Mouse (Mus musculus) limb, embryonic 15.5 days (tissue): Measurements from ENCODE around the gene Gm10340. TPM values are rescaled to one million over a fixed set of nuclear protein-coding genes. Genes with fewer than 3 reads are reported as not detected.
"Not testable (repeated sequence)": the region's sequence is repeated elsewhere in the genome, so short reads cannot be mapped to it uniquely, and the experiment has no call there.

Experiments used
- ATAC-seq: fragments of 200-750 bp; cut with Nextera tagmentation; 2 replicates; pipeline ENCODE4 v1.8.0; 2017; ENCODE audit warnings: low read depth, moderate TSS enrichment; ENCODE audit not compliant: insufficient number of reproducible peaks, low FRiP score, low TSS enrichment
- H3K27ac ChIP-seq: fragments of 300-500 bp; sonication (generic); 2 replicates; pipeline ENCODE4 v1.5.1; 2015; ENCODE audit warnings: moderate library complexity, mild to moderate bottlenecking, inconsistent platforms
- H3K27me3 ChIP-seq: fragments of 300-500 bp; sonication (generic); 2 replicates; pipeline ENCODE4 v1.6.1; 2015; ENCODE audit warnings: inconsistent platforms
- H3K36me3 ChIP-seq: fragments of 300-500 bp; sonication (generic); 2 replicates; pipeline ENCODE4 v1.6.1; 2015; ENCODE audit warnings: inconsistent platforms
- H3K4me1 ChIP-seq: fragments of 300-500 bp; sonication (generic); 2 replicates; pipeline ENCODE4 v1.6.1; 2015; ENCODE audit warnings: inconsistent platforms
- H3K4me2 ChIP-seq: fragments of 300-500 bp; sonication (generic); 2 replicates; pipeline ENCODE4 v1.6.1; 2015; ENCODE audit warnings: mild to moderate bottlenecking, inconsistent platforms
- H3K4me3 ChIP-seq: fragments of 300-500 bp; sonication (generic); 2 replicates; pipeline ENCODE4 v1.5.1; 2015; ENCODE audit warnings: mild to moderate bottlenecking, inconsistent platforms
- H3K9ac ChIP-seq: fragments of 300-500 bp; sonication (generic); 2 replicates; pipeline ENCODE4 v1.6.1; 2015; ENCODE audit warnings: inconsistent platforms
- H3K9me3 ChIP-seq: fragments of 300-500 bp; sonication (generic); 2 replicates; pipeline ENCODE4 v1.6.1; 2016; ENCODE audit warnings: inconsistent platforms
- WGBS: fragments of 180-500 bp; shearing (Covaris S2); methylation state at CpG from one replicate; pipeline ENCODE4 v1.1.7; 2015; 5-methylcytosine and 5-hydroxymethylcytosine counted together
- polyA plus RNA-seq: library from polyadenylated mRNA; unstranded; fragments of >200 nt; fragmentation: Nextera tagmentation; extraction: Ambion mirVana; gene quantifications from 2 replicates; pipeline ENCODE4 v1.2.1, GENCODE M21; 2015

Gm10340 gene
- polyA plus RNA-seq: not detected in 2 replicates

- H3K9ac ChIP-seq, H3K27me3 ChIP-seq, H3K4me3 ChIP-seq, H3K27ac ChIP-seq, H3K4me1 ChIP-seq, H3K4me2 ChIP-seq, H3K36me3 ChIP-seq, ATAC-seq, H3K9me3 ChIP-seq: not testable (repeated sequence)
- WGBS: 86% methylated on average over 2 of the region's 3 CpGs
These were observed at the start of gene Gm10340 for GRCm38 (mm10) chr14:3133697-3134096. Gm10340 (plus strand) TSS chr14:3133997.

DNA sequence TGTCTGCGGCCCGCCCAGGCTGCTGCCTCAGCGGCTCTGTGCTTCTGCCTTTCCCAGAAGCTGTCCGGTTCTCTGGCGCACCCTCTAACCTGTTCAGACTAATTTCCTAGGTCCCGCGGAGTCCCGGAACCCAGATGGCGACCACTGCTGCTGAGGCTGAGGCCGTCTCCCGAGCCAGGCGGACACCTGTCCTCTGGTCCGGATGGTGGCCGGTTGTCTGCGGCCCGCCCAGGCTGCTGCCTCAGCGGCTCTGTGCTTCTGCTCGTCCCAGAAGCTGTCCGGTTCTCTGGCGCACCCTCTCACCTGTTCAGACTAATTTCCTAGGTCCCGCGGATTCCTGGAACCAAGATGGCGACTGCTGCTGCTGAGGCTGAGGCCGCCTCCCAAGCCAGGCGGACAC is 17.7 kb upstream of the Gm10340 start:
- not testable (repeated sequence) for H3K27me3 ChIP-seq, H3K36me3 ChIP-seq, ATAC-seq, H3K4me3 ChIP-seq, H3K27ac ChIP-seq, H3K9ac ChIP-seq, H3K4me1 ChIP-seq, H3K4me2 ChIP-seq, H3K9me3 ChIP-seq
- WGBS: 93% methylated on average over 18 of the region's 25 CpGs

DNA sequence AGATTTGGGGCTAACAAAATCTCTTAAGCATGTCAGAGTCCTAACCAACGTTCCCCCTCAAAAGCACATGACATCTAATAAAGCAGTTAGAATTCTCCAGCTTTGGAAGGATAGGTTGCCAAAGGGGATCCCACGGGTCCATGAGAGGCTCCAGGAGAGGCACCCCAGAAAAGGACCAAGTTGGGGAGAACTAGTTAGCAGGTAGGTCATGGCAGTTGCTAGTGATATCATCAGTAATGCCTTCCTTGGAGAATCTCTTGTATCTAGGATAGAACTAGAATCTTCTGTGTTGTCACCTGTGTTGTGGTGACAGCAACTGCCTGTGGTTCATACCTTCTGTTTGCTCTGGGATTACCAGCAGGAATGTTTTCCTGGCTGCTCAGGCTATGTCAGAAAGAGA is 54.2 kb downstream of the Gm10340 start, which contains the start of gene Gm5795:
TSS of gene Gm5795 (plus strand) at position 301 of the 400 bp plus-strand sequence.
- H3K4me1 ChIP-seq, H3K4me2 ChIP-seq, H3K27ac ChIP-seq, H3K9ac ChIP-seq, ATAC-seq, H3K9me3 ChIP-seq, H3K4me3 ChIP-seq, H3K36me3 ChIP-seq, H3K27me3 ChIP-seq: not testable (repeated sequence)
- no CpG with 5 or more reads among the region's 2 CpGs for WGBS

Other genes with a start within 250 kb of the Gm10340 start
- not detected in 2 replicates for gene Gm2888, start 104.0 kb upstream of the Gm10340 start, polyA plus RNA-seq
- gene Gm2897, start 84.7 kb upstream of the Gm10340 start, polyA plus RNA-seq: 1.9 and 2.2 TPM in 2 replicates
- not detected in 2 replicates for gene Gm5795, start 54.3 kb downstream of the Gm10340 start, polyA plus RNA-seq
- gene D830030K20Rik, start 74.5 kb downstream of the Gm10340 start, polyA plus RNA-seq: 4.3 and 4.7 TPM in 2 replicates
- not detected in 2 replicates for gene Gm2956, start 198.6 kb downstream of the Gm10340 start, polyA plus RNA-seq